Mouse (Mus musculus): Measurements from ENCODE around the gene Sash1. TPM values are rescaled to one million over a fixed set of nuclear protein-coding genes. Genes with fewer than 3 reads are reported as not detected.

Gene Sash1
- polyA plus RNA-seq, 1 experiment from 2014 or later: 1.7 TPM

DNA sequence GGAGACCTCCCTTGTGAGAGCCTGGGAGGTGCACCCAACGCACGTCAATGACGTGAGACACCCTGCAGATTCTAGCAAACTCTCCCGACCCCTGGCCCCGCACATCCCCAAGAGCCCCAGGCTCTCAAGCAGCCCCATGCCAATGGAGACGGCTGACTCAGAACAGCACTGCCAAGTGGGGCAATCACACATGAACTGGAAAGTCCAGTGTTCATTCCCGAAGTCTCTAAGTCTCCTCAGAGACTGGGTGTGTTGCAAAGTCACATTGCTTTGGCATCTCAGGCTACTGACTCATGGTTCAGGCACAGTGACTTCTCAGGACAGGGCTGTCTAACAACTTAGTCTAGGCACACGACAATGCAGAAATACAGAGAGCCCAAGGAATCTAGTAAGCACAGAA lies 117.2 kb downstream of the Sash1 start:
- H3K4me3 ChIP-seq (ENCODE audit: low read depth, low read length): no peak overlapping the region
- DNase-seq (ENCODE audit: low spot score) (no peak), ATAC-seq (replicated peaks; ENCODE audit: low FRiP score) (no peak)
- H3K36me3 ChIP-seq (ENCODE audit: control insufficient read depth, insufficient read depth, low read length): no peaks in the 10 kb centered on the region
- no peak overlapping the region for H3K9ac ChIP-seq (ENCODE audit: low read depth, low read length)
- peaks cover 3% of the 10 kb centered on the region; the same call in 1 of the 2 replicates for H3K9me3 ChIP-seq (ENCODE audit: control insufficient read depth, low read length)
- no peaks in the 10 kb centered on the region for H3K27me3 ChIP-seq (replicated peaks; ENCODE audit: control insufficient read depth, insufficient read depth, low read length)
- H3K4me2 ChIP-seq: no peak overlapping the region
- WGBS: 88% methylated on average over 8 of the region's 8 CpGs
- 0 out of 2 replicates have a peak, but pooled peaks cover 3% of the 10 kb centered on the region for H3K4me1 ChIP-seq (replicated peaks; ENCODE audit: control insufficient read depth, insufficient read depth, low read length)
- H3K27ac ChIP-seq (ENCODE audit: low read depth, low read length): no peak overlapping the region

DNA sequence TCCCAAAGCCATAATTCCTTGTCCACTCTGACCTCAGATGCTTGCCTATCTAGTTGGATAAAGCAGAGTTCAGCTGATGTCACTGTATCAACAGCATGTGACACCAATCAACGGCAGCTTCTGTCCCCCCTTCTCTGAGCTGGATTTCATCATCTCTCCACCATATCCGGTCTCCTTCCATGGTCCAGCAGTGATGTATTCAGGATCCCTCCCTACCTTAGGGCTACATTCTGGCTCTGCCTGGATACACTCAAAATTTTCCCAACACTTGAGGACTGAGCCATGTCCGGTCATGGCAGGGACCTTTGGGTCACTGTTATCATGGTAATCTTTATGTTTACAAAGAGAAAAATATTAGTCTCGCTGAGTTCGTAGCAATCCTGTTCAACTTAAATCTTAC lies 118.5 kb downstream of the Sash1 start:
- H3K4me1 ChIP-seq (replicated peaks; ENCODE audit: control insufficient read depth, insufficient read depth, low read length): 0 out of 2 replicates have a peak, but pooled peaks cover under 1% of the 10 kb centered on the region
- no peak for ATAC-seq (replicated peaks; ENCODE audit: low FRiP score)
- H3K27me3 ChIP-seq (replicated peaks; ENCODE audit: control insufficient read depth, insufficient read depth, low read length): no peaks in the 10 kb centered on the region
- H3K9ac ChIP-seq (ENCODE audit: low read depth, low read length): no peak overlapping the region
- DNase-seq (ENCODE audit: low spot score): no peak
- peaks cover 3% of the 10 kb centered on the region; the same call in 1 of the 2 replicates for H3K9me3 ChIP-seq (ENCODE audit: control insufficient read depth, low read length)
- no peak overlapping the region for H3K27ac ChIP-seq (ENCODE audit: low read depth, low read length)
- no peaks in the 10 kb centered on the region for H3K36me3 ChIP-seq (ENCODE audit: control insufficient read depth, insufficient read depth, low read length)
- H3K4me3 ChIP-seq (ENCODE audit: low read depth, low read length): no peak overlapping the region
- H3K4me2 ChIP-seq: no peak overlapping the region
- 75% methylated on average over 5 of the region's 5 CpGs for whole genome bisulfite sequencing

DNA sequence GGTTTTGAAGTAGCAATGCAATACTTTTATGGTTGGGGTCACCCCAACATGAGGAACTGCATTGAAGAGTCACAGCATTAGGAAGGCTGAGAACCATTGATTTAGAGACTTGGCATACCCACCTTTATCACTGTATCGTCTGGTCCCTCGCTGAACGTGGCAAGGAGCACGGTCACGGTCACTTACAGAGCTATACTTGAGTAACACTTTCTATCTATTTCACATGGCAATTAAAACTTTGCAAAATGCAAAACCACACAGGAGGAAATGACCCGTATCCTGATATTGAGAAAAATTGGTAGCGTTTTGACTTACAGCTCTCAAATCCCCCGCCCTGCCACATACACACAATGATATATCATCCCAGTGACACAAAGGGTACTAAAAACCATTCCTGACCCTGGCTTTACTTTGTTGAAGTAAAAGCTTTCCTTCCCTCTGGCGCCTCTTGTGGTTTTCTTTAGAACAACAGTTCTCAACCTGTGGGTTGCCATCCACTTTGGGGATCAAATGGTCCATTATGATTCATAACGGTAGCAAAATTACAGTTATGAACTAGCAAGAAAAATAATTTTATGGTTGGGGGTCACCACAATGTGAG lies 119.8 kb downstream of the Sash1 start:
- Histone ChIP-seq H3K9ac (ENCODE audit: low read depth, low read length) (no peak overlapping the region), H3K4me3 (ENCODE audit: low read depth, low read length) (no peak overlapping the region), H3K27me3 (replicated peaks; ENCODE audit: control insufficient read depth, insufficient read depth, low read length) (no peaks in the 10 kb centered on the region), H3K36me3 (ENCODE audit: control insufficient read depth, insufficient read depth, low read length) (no peaks in the 10 kb centered on the region), H3K9me3 (ENCODE audit: control insufficient read depth, low read length) (peaks cover 3% of the 10 kb centered on the region; the same call in 1 of the 2 replicates), H3K4me2 (no peak overlapping the region), H3K27ac (ENCODE audit: low read depth, low read length) (no peak overlapping the region), H3K4me1 (replicated peaks; ENCODE audit: control insufficient read depth, insufficient read depth, low read length) (no peaks in the 10 kb centered on the region)
- ATAC-seq (replicated peaks; ENCODE audit: low FRiP score): no peak
- WGBS: 71% methylated on average over 10 of the region's 10 CpGs
- no peak for DNase-seq (ENCODE audit: low spot score)

DNA sequence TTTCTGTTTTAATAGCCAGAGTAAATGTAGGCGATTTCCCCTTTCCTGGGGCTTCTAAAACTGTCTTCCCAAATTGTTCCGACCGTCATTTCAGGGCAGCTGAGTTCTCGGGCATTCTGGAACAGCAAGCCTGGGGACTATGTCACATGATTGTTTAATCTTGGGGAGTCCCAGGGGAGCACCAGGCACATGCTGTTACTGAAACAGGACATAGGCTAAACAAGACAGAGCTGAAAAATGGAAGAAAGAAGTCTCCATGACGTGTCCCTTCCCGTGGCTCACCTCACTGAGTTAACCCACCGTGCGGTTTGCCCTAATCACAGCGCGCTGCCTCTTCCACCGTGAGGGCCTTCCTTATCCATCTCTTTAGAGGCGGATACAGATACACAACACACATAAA lies 123.1 kb downstream of the Sash1 start:
- H3K27ac ChIP-seq (ENCODE audit: low read depth, low read length): no peak overlapping the region
- DNase-seq (ENCODE audit: low spot score) (no peak), ATAC-seq (replicated peaks; ENCODE audit: low FRiP score) (no peak)
- H3K9ac ChIP-seq (ENCODE audit: low read depth, low read length): no peak overlapping the region
- H3K36me3 ChIP-seq (ENCODE audit: control insufficient read depth, insufficient read depth, low read length): no peaks in the 10 kb centered on the region
- H3K4me3 ChIP-seq (ENCODE audit: low read depth, low read length): no peak overlapping the region
- peak overlapping the region; percentile 17; the same call in 1 of the 2 replicates for H3K4me2 ChIP-seq
- 62% methylated on average over 12 of the region's 12 CpGs for WGBS
- H3K9me3 ChIP-seq (ENCODE audit: control insufficient read depth, low read length): no peaks in the 10 kb centered on the region
- H3K4me1 ChIP-seq (replicated peaks; ENCODE audit: control insufficient read depth, insufficient read depth, low read length): no peaks in the 10 kb centered on the region
- no peaks in the 10 kb centered on the region for H3K27me3 ChIP-seq (replicated peaks; ENCODE audit: control insufficient read depth, insufficient read depth, low read length)

DNA sequence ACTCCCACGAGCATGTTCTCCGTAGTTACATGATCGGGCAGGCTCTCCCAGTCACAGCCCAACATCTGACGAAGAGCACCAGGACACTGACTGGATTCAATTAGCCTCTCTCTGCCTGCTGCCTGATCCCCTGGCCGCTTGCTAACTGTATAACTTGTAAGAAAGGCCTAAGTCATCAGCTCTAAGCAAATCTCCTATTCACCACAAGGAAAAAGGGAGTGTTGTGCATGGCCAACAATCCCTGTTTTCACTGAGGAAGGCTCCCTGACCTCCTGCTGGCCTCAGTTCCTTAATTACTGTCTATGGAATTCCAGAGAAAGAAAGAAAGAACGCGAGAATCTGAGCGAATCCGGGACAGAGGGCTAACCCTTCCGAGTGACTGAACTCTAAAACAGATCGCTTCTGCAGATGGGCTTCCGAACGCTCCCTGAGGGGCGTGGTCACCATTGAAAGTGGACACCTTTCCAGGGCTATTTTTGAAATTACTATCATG lies 123.6 kb downstream of the Sash1 start:
- Histone ChIP-seq H3K27ac (ENCODE audit: low read depth, low read length) (no peak overlapping the region; the same call in 1 of the 2 replicates), H3K36me3 (ENCODE audit: control insufficient read depth, insufficient read depth, low read length) (no peaks in the 10 kb centered on the region), H3K27me3 (replicated peaks; ENCODE audit: control insufficient read depth, insufficient read depth, low read length) (no peaks in the 10 kb centered on the region), H3K4me1 (replicated peaks; ENCODE audit: control insufficient read depth, insufficient read depth, low read length) (no peaks in the 10 kb centered on the region), H3K4me3 (ENCODE audit: low read depth, low read length) (no peak overlapping the region; the same call in 1 of the 2 replicates), H3K9ac (ENCODE audit: low read depth, low read length) (no peak overlapping the region), H3K9me3 (ENCODE audit: control insufficient read depth, low read length) (no peaks in the 10 kb centered on the region), H3K4me2 (peak overlapping the region; percentile 39)
- no peak for DNase-seq (ENCODE audit: low spot score)
- 49% methylated on average over 14 of the region's 14 CpGs for WGBS
- ATAC-seq (replicated peaks; ENCODE audit: low FRiP score): 0 out of 2 replicates have a peak, but pooled peaks have one; percentile 20

DNA sequence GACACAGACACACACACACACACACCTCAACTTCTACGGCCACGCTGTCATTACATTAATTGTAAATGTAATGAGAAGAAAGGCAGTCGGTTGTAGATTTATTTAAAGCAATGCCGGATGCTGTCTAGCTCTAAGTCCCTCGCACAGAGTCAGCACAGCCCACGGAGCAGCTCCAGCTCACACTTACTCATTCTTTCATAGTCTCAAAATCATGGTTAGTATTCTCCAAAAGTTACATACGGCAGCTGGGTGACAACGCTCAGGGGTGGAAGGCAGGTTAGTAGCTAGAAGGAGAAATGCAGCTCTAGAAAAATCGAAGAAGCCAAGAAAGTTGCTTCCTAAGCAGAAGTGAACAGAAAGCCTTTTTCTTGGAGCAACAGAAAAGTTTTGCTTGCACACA lies 124.2 kb downstream of the Sash1 start:
- H3K27me3 ChIP-seq (replicated peaks; ENCODE audit: control insufficient read depth, insufficient read depth, low read length): no peaks in the 10 kb centered on the region
- peak overlapping the region; percentile 39 for H3K4me2 ChIP-seq
- 77% methylated on average over 9 of the region's 9 CpGs for WGBS
- DNase-seq (ENCODE audit: low spot score): no peak
- no peak overlapping the region for H3K27ac ChIP-seq (ENCODE audit: low read depth, low read length)
- H3K4me1 ChIP-seq (replicated peaks; ENCODE audit: control insufficient read depth, insufficient read depth, low read length): no peaks in the 10 kb centered on the region; the same call in 1 of the 2 replicates
- no peaks in the 10 kb centered on the region for H3K9me3 ChIP-seq (ENCODE audit: control insufficient read depth, low read length)
- no peak overlapping the region for H3K9ac ChIP-seq (ENCODE audit: low read depth, low read length)
- H3K4me3 ChIP-seq (ENCODE audit: low read depth, low read length): no peak overlapping the region; the same call in 1 of the 2 replicates
- ATAC-seq (replicated peaks; ENCODE audit: low FRiP score): no peak
- no peaks in the 10 kb centered on the region for H3K36me3 ChIP-seq (ENCODE audit: control insufficient read depth, insufficient read depth, low read length)

DNA sequence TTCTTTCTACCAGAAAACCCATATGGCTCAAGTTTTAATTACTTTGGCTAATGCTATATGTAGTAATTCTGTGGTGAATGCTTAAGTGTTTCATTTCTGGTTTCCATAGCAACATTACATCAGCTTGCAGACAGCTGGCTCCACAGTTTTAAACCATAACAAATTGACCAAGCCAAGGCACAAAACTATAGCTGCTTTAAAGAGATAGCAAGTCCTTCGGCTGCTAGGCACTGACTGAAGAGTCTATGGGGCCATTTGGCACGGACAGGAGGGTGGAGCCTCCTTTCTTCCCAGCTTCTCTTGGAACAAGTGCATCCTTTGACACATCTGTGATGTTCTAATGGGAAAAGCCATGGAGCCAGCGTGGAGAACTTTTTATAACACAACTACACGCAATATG lies 125.3 kb downstream of the Sash1 start:
- no peaks in the 10 kb centered on the region for H3K9me3 ChIP-seq (ENCODE audit: control insufficient read depth, low read length)
- ATAC-seq (replicated peaks; ENCODE audit: low FRiP score) (no peak), DNase-seq (ENCODE audit: low spot score) (no peak)
- H3K4me1 ChIP-seq (replicated peaks; ENCODE audit: control insufficient read depth, insufficient read depth, low read length): no peaks in the 10 kb centered on the region; the same call in 1 of the 2 replicates
- H3K27ac ChIP-seq (ENCODE audit: low read depth, low read length): no peak overlapping the region
- H3K27me3 ChIP-seq (replicated peaks; ENCODE audit: control insufficient read depth, insufficient read depth, low read length): no peaks in the 10 kb centered on the region
- H3K36me3 ChIP-seq (ENCODE audit: control insufficient read depth, insufficient read depth, low read length): no peaks in the 10 kb centered on the region
- no peak overlapping the region for H3K9ac ChIP-seq (ENCODE audit: low read depth, low read length)
- no peak overlapping the region for H3K4me2 ChIP-seq
- no peak overlapping the region for H3K4me3 ChIP-seq (ENCODE audit: low read depth, low read length)
- whole genome bisulfite sequencing: 54% methylated on average over 4 of the region's 4 CpGs

DNA sequence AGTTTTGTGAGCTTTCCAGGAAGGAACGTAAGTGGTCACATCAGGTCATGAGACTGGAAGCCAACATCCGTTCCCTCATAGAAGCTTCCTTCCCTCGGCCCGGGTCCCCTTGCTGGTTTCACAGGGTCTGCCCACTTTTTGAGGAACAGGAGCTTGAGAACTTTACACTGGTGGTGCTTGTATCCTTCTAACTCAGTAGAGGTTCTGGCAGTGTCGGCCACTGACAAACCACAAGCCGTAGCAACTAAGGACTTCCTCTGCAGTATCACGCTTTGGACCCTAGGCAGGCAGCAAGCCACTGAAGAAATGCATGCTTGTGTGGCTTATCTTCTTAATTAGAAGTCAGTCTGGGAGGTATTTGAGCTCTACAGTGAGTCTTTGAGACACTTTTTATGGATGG lies 126.6 kb downstream of the Sash1 start:
- H3K9ac ChIP-seq (ENCODE audit: low read depth, low read length): no peak overlapping the region
- H3K9me3 ChIP-seq (ENCODE audit: control insufficient read depth, low read length): no peaks in the 10 kb centered on the region
- DNase-seq (ENCODE audit: low spot score): no peak
- no peaks in the 10 kb centered on the region for H3K27me3 ChIP-seq (replicated peaks; ENCODE audit: control insufficient read depth, insufficient read depth, low read length)
- no peak overlapping the region for H3K4me2 ChIP-seq
- H3K27ac ChIP-seq (ENCODE audit: low read depth, low read length): no peak overlapping the region
- no peaks in the 10 kb centered on the region for H3K36me3 ChIP-seq (ENCODE audit: control insufficient read depth, insufficient read depth, low read length)
- no peaks in the 10 kb centered on the region; the same call in 1 of the 2 replicates for H3K4me1 ChIP-seq (replicated peaks; ENCODE audit: control insufficient read depth, insufficient read depth, low read length)
- ATAC-seq (replicated peaks; ENCODE audit: low FRiP score): 0 out of 2 replicates have a peak, but pooled peaks have one; percentile 20
- 37% methylated on average over 7 of the region's 7 CpGs for WGBS
- H3K4me3 ChIP-seq (ENCODE audit: low read depth, low read length): no peak overlapping the region

DNA sequence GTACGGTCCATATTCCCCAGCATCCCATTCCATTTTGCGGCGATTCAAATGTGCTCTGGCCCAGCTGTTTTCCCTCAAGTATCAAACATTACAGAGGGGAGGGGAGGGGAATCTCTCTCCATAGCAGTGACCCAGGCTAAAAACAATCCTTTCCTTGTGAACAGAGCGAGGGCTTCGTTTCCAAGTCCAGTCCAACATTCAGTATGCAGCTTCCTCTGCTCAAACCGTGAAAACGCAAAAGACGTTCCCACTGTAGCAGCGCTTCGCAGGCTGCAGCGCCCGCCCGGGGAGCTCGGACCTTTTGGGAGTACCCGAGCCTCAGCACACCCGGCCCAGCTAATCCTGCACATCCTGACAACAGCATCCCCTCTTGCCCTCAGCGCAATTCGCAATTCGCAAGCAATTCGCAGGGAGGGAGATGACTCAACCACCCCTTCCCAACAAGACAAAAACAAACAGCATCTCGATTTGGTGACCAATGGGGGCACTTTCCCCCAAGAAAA lies 128.4 kb downstream of the Sash1 start:
- Histone ChIP-seq H3K9ac (ENCODE audit: low read depth, low read length) (no peak overlapping the region), H3K9me3 (ENCODE audit: control insufficient read depth, low read length) (no peaks in the 10 kb centered on the region), H3K36me3 (ENCODE audit: control insufficient read depth, insufficient read depth, low read length) (no peaks in the 10 kb centered on the region), H3K27ac (ENCODE audit: low read depth, low read length) (no peak overlapping the region), H3K4me2 (no peak overlapping the region), H3K4me3 (ENCODE audit: low read depth, low read length) (no peak overlapping the region), H3K4me1 (replicated peaks; ENCODE audit: control insufficient read depth, insufficient read depth, low read length) (no peaks in the 10 kb centered on the region; the same call in 1 of the 2 replicates), H3K27me3 (replicated peaks; ENCODE audit: control insufficient read depth, insufficient read depth, low read length) (no peaks in the 10 kb centered on the region)
- 60% methylated on average over 21 of the region's 21 CpGs for WGBS
- DNase-seq (ENCODE audit: low spot score) (no peak), ATAC-seq (replicated peaks; ENCODE audit: low FRiP score) (no peak)

Data from liver, embryonic 11.5 days (tissue).